22 mouse cellular contexts compared by ENCODE assay signal in the genomic region with DNA sequence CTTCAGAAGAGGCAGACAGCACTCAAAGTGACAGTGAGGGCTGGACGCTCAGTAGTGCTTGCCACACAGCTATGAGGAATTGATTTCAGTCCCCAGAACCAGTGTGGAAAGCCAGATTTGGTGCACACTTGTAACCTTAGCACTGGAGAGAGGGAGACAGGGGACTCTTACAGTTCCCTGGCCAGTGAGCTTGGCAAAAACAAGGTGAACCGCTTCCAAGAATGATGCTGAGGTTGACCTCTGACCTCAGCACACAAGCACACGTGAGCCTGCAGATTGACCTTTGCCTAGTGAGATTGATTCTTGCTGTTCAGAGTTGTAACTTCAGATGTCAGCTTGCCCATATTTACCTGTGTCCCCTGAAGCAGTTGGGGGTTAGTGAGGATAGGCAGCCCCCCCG. TPM values are rescaled to one million over a fixed set of nuclear protein-coding genes. Genes with fewer than 3 reads are reported as not detected.
A peak's percentile ranks its signal among the peaks of the same experiment; 100 is the strongest.
DNase-seq lines count a peak whose midpoint lies in the region; ATAC-seq and TF ChIP-seq lines count a peak whose summit lies in the region.
"Had no signal": no experiment of that assay in that cellular context is flagged by ENCODE, and none has a peak within 500 bp of the region (broad histone marks: within the 10 kb centered on the region; RNA-seq: fewer than 3 reads in every experiment).

No protein-coding gene starts in this region.

- WGBS in liver, adult 2 months = 21% methylated on average over 4 of the region's 4 CpGs
- 55% methylated on average over 4 of the region's 4 CpGs for WGBS in liver, embryonic 15.5 days (ENCODE audit: insufficient replicate concordance)

- H3K27me3 ChIP-seq in liver, adult 2 months (ENCODE audit: control insufficient read depth, insufficient read depth, low read length) = no peaks in the 10 kb centered on the region
- H3K27me3 ChIP-seq in liver, embryonic 15.5 days = no peaks in the 10 kb centered on the region
- H3K27me3 ChIP-seq: CH12.LX; forebrain, embryonic 15.5 days; heart, embryonic 12.5 days; hindbrain, embryonic 13.5 days; limb, embryonic 12.5 days; lung, embryonic 15.5 days had no signal

- no peak for TF ChIP-seq CTCF in liver, adult 2 months (IDR thresholded peaks at IDR 0.05; ENCODE audit: low read depth, low read length)

- peak; percentile 21; the same call in 1 of the 2 replicates for ATAC-seq in liver, embryonic 15.5 days (ENCODE audit: insufficient read depth)
- ATAC-seq: forebrain, embryonic 15.5 days; inflammation-experienced regulatory T-cells, adult 6 months had no signal

- peaks cover 10% of the 10 kb centered on the region; the same call in 1 of the 2 replicates for H3K79me2 ChIP-seq in liver, adult 2 months (ENCODE audit: control insufficient read depth, insufficient read depth, low read length)

- TF ChIP-seq POLR2A in liver, adult 2 months (IDR thresholded peaks at IDR 0.05; ENCODE audit: extremely low read depth, insufficient read depth, low read length) = no peak

- peak; percentile 62 for DNase-seq in gastrocnemius, adult 18-20 months (ENCODE audit: low spot score)
- DNase-seq in gastrocnemius, adult 8-10 months (ENCODE audit: low spot score in 2 of 2) = no peak
- DNase-seq in liver, adult 2 months (ENCODE audit: extremely low read depth, low read depth, low spot score) = peak; percentile 99
- DNase-seq in liver = no peak
- DNase-seq in spleen, adult 18-20 months = no peak
- no peak for DNase-seq in cerebellum, adult 9-10 months
- DNase-seq: cerebellum, adult 11 months; cerebellum, postnatal 25 days; embryo, embryonic 11 days; heart, postnatal 14 days; thymus, postnatal 36 days had no signal

- H3K9me3 ChIP-seq in liver, embryonic 15.5 days (replicated peaks) = no peaks in the 10 kb centered on the region
- H3K9me3 ChIP-seq: forebrain, embryonic 15.5 days; heart, embryonic 12.5 days; hindbrain, embryonic 13.5 days; limb, embryonic 12.5 days; lung, embryonic 15.5 days; midbrain, embryonic 10.5 days had no signal

- no peak overlapping the region for H3K4me3 ChIP-seq in liver, adult 2 months (ENCODE audit: insufficient read depth, low read depth, low read length)
- H3K4me3 ChIP-seq in liver, embryonic 15.5 days (replicated peaks) = no peak overlapping the region
- H3K4me3 ChIP-seq: forebrain, embryonic 15.5 days; heart, embryonic 12.5 days; hindbrain, embryonic 13.5 days; limb, embryonic 12.5 days; lung, embryonic 15.5 days; midbrain, embryonic 10.5 days had no signal

- no peak overlapping the region for H3K4me2 ChIP-seq in liver, embryonic 15.5 days
- H3K4me2 ChIP-seq: forebrain, embryonic 15.5 days; heart, embryonic 12.5 days; hindbrain, embryonic 13.5 days; limb, embryonic 12.5 days; lung, embryonic 15.5 days had no signal

- H3K36me3 ChIP-seq in liver, adult 2 months (ENCODE audit: control insufficient read depth, insufficient read depth, low read length) = peaks cover 32% of the 10 kb centered on the region; the same call in 1 of the 2 replicates
- peaks cover 37% of the 10 kb centered on the region for H3K36me3 ChIP-seq in liver, embryonic 15.5 days (replicated peaks)

- H3K4me1 ChIP-seq in liver, adult 2 months (ENCODE audit: control insufficient read depth, insufficient read depth, low read length) = peaks cover 59% of the 10 kb centered on the region
- H3K4me1 ChIP-seq in liver, embryonic 15.5 days (replicated peaks) = peaks cover 39% of the 10 kb centered on the region
- H3K4me1 ChIP-seq: heart, embryonic 12.5 days; limb, embryonic 12.5 days; lung, embryonic 15.5 days had no signal

- H3K27ac ChIP-seq in liver, adult 2 months (replicated peaks; ENCODE audit: insufficient read depth, low read depth, low read length) = peak overlapping the region; percentile 83
- H3K27ac ChIP-seq in liver, embryonic 15.5 days (replicated peaks) = 0 out of 2 replicates have a peak overlapping the region, but pooled peaks have one; percentile 29
- H3K27ac ChIP-seq: forebrain, embryonic 15.5 days; hindbrain, embryonic 13.5 days; limb, embryonic 12.5 days; lung, embryonic 15.5 days; macrophage; midbrain, embryonic 10.5 days had no signal

- peak overlapping the region; percentile 26 for H3K9ac ChIP-seq in liver, adult 2 months (ENCODE audit: low read depth, low read length)
- no peak overlapping the region for H3K9ac ChIP-seq in liver, embryonic 15.5 days
- H3K9ac ChIP-seq: forebrain, embryonic 15.5 days; heart, embryonic 12.5 days; hindbrain, embryonic 13.5 days; limb, embryonic 12.5 days; lung, embryonic 15.5 days had no signal

RNA-seq across cellular contexts. Expression of gene Fbxo21, which starts 9.8 kb away (rescaled TPM):
- 10 to 100 TPM; 12.5 to 13.9 TPM for total RNA-seq in gastrocnemius, adult 18-20 months (2021)
- 10 to 100 TPM; 11.5 to 13.2 (median 12.5) TPM for total RNA-seq in gastrocnemius, adult 8-10 months (2022)
- total RNA-seq in liver, adult 2 months (2014; rRNA removed) = 55.8 and 83.0 TPM in 2 replicates
- polyA plus RNA-seq in liver, adult 2 months (2012; rRNA removed) = 41.9 and 79.0 TPM in 2 replicates
- 14.2 and 17.2 TPM in 2 replicates for polyA plus RNA-seq in liver, embryonic 15.5 days (2015; fragmentation: Nextera tagmentation; extraction: Ambion mirVana)

RNA-seq across cellular contexts. Expression of gene Tesc, which starts 41.2 kb away (rescaled TPM):
- total RNA-seq in gastrocnemius, adult 18-20 months (2021) = under 1 TPM; 0.37 to 0.81 TPM
- total RNA-seq in gastrocnemius, adult 8-10 months (2022) = 1 to 10 TPM in 1 of 4 experiments, under 1 TPM in 2, not detected in 1; 0.41 to 1.3 (median 0.75) TPM
- total RNA-seq in liver, adult 2 months (2014; rRNA removed) = 0.18 and 0.94 TPM in 2 replicates
- 0.35 and 0.41 TPM in 2 replicates for polyA plus RNA-seq in liver, adult 2 months (2012; rRNA removed)
- polyA plus RNA-seq in liver, embryonic 15.5 days (2015; fragmentation: Nextera tagmentation; extraction: Ambion mirVana) = 1.6 and 2.2 TPM in 2 replicates
- total RNA-seq: MEL had no signal
- polyA plus RNA-seq: macrophage had no signal

Comparison
In these comparisons a context has a peak if more than half of its experiments do, and no peak if none do; other contexts are left out.
1. DNase-seq: peak in gastrocnemius, adult 18-20 months (single experiment) and liver, adult 2 months (single experiment); none in gastrocnemius, adult 8-10 months (0 of 2), liver (single experiment), spleen, adult 18-20 months (0 of 2) and cerebellum, adult 9-10 months (single experiment).